Mouse (Mus musculus) lung, adult 2 months (tissue): ENCODE measurements around the gene Pspn.

Experiments
- CTCF ChIP-seq: fragments of 200-500 bp; IDR thresholded peaks from 2 replicates; pipeline ENCODE4 v1.5.1; 2011; ENCODE audit warnings: mild to moderate bottlenecking, low read length, control low read depth; ENCODE audit not compliant: insufficient read depth
- POLR2A ChIP-seq: fragments of 200-500 bp; IDR thresholded peaks from 2 replicates; pipeline ENCODE4 v1.6.1; 2011; ENCODE audit warnings: low read depth, mild to moderate bottlenecking, control low read depth, low read length, borderline replicate concordance; ENCODE audit errors: extremely low read depth

DNA sequence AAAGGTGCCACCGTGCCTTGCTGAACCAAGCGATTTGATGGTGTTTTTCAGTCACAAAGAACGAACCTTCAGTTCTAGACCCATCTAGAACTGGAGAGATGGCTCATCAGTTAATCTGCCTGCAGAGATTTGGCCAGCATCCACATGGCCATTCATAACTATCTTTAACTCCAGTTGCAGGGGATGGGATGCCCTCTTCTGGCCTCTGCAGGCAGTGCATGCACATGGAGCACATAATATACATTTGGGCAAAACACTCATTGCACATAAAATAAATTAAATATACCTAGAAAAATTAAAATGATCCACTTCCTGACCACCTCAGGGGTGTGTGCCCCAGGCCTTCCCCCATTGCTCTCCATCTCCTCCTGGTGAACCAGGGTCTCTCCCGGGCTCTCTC, 37.9 kb downstream of the Pspn start:
- no peak for TF ChIP-seq POLR2A
- TF ChIP-seq CTCF, result no peak
